Mouse (Mus musculus) frontal cortex, postnatal 25 days (tissue): ENCODE results near the gene Zbtb38.

Experiments
- DNase-seq, 2 experiments: peaks; one replicate each; pipeline ENCODE4 v3.0.0; 2022; ENCODE audit warnings: low spot score in 2 of 2

Gene Zbtb38

GRCm38 (mm10) chr9:96731039-96731895, 21.4 kb downstream of the Zbtb38 start:
- DNase-seq: no peak

DNA sequence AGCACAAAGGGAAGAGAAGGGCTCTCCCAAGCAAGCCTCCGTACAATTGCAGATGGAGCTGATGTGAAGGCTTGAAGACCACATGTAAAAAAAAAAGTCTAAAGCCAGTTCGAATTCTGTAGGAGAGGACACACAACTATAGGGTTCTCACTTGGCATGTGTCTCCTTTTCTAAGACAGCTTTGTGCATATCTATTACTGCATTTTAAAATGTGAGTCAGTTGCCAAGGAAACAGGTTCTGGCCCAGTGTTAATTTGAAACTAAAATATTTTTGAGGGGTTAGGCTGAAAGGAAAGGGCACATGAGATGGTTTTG, 22.4 kb downstream of the Zbtb38 start:
- no peak for DNase-seq

- no peak for DNase-seq
Observed at GRCm38 (mm10) chr9:96729537-96730310, 22.9 kb downstream of the Zbtb38 start.

- DNase-seq: no peak
Observed at GRCm38 (mm10) chr9:96728338-96729162, 24.1 kb downstream of the Zbtb38 start.

- no peak for DNase-seq
Observed at GRCm38 (mm10) chr9:96727688-96728087, 24.9 kb downstream of the Zbtb38 start.

- no peak for DNase-seq
Observed at GRCm38 (mm10) chr9:96726336-96727131, 26.1 kb downstream of the Zbtb38 start.

- DNase-seq: no peak
Observed at GRCm38 (mm10) chr9:96725582-96726320, 26.9 kb downstream of the Zbtb38 start.

DNA sequence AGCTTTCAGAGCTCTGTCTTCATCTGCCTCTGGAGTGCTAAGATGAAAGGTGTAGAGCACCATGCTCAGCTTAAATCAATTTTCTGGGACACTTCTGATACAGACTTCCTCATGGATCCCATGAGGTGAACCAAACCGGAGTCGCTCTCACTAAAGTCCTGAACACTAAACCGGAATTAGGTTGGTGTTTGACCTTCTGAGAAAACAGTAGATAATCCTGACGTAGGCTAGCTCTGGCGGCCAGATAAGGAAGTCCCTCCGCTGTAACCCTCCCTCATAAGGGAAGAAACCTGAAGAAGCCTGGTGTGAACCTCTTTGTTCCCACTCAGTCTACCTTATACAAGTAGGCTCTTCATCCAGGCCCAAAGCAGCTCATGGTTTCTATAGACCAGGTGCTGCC, 29.0 kb downstream of the Zbtb38 start:
- no peak for DNase-seq

- no peak for DNase-seq
Observed at GRCm38 (mm10) chr9:96721163-96721799, 31.4 kb downstream of the Zbtb38 start.

DNA sequence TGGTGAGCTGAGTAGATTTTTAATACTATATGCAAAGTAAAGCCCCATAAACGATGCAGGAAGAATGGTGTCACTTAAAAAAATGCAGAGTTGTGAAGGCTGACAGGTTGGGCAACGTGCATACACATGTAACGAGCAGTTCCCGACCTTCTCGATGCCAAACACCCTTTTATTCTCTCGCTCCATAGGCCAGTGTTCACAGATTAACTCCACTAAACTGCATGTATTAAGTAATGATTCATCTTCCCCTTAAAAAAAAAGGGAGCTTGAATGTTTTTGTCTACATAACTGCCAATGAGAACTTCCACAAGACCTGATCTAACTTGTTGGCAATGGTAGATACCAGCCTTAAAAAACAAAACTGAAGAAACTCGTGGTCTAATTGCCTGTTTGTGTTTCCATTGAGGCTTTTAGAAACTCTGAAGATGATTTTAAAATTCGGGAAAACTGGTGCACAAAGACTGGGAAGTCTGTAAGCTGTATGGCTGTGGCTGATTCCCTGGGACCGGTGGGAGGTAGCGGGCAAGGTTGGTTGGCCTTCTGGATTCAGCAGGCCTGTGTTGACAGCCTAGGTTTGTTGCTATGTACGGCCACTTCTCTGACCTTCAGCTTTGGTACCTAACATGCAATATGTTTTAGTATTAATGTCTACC, 32.0 kb downstream of the Zbtb38 start:
- no peak for DNase-seq

GRCm38 (mm10) chr9:96719408-96720158, 33.0 kb downstream of the Zbtb38 start:
- DNase-seq: no peak

- no peak for DNase-seq
Observed at GRCm38 (mm10) chr9:96718888-96719287, 33.7 kb downstream of the Zbtb38 start.

GRCm38 (mm10) chr9:96718402-96718798, 34.2 kb downstream of the Zbtb38 start:
- no peak for DNase-seq

DNA sequence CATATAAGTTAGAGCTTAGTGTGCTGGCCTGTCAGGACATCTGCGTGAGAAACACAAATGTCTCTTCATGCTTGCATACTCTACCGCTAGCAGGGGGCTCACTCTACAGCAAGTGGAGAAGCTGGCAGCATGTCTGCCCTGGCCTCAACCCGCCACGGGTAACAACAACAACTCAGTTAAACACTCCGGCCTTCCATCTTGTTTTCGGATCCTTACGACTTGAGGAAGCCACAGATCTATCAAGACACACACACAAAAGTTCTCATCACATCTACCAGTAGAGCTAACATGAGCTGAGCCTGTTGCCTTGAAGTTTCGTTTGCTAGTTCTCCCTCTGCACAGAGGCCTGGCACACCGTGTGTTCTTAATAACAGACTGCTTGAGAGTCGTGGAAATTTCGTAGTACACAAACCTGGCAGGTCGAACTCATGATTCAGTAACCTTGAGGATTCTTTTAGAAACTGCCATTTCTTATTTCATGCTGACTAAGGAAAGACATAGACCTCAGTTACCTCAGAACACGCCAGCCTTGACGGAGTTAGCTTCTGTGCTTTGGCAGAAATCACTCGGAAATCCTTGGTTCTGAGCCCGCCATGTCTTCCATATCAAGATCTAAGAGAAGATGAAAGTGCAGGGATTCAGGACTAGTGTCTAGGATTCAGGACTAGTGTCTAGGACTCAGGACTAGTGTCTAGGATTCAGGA, 34.8 kb downstream of the Zbtb38 start:
- DNase-seq: no peak

DNA sequence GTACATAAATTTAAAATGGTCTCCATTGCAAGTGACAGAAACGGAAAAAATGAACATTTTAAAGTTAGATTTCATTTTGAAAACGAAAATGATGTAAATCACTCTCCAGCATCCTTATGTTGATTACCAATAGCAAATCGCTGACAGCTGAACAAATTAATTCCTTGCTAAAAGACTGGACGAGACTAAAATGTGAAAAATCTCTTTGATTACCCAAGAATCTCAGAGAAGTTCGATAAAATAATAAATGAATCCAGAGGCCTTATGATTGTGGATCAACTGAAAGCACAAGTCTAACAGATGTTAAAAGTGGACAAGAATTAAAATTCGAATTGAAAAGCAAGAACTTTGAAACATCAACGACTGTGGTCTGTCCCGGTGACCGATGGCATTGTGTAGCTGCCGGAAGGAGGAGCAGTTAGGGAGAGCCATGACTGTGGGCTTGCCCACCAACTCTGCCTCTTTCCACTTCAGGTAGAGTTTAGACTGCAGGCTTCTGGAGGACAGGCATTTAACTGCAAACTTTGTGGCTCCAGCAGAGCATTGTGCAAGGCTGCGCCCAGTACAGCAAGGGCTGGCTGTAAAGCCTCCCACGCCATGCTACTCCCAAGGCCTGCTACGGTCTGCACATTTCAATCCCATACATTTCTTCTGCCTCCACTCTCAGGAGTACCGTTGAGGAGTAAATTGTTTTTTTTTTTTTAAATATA, 35.7 kb downstream of the Zbtb38 start:
- DNase-seq: no peak

- no peak for DNase-seq
Observed at GRCm38 (mm10) chr9:96716136-96716535, 36.5 kb downstream of the Zbtb38 start.

DNA sequence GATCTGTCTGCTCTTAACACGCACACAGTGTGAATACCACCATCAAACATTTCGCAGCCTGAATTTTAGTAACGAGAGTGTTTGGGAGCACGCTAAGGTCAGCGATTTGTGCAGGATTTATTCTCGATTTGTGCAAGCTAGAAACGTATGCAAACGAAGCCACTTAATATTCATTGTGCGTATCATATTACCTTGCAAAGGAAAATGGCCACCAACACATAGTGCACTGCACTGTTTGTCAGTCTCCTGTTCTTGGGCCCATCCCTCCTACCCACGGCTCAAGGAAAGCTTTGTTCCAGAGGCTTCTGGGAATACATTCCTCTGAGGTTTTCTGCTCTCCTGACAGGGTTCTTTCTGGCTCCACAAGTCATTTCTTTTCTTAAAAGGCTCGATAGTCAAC, 37.5 kb downstream of the Zbtb38 start:
- DNase-seq: no peak
